Mouse (Mus musculus) embryonic facial prominence, embryonic 14.5 days (tissue): ENCODE data around the gene Gm10401. TPM values are rescaled to one million over a fixed set of nuclear protein-coding genes. Genes with fewer than 3 reads are reported as not detected.
"Not testable (repeated sequence)": the region's sequence is repeated elsewhere in the genome, so short reads cannot be mapped to it uniquely, and the experiment has no call there.

ENCODE experiments used
- ATAC-seq: fragments of 200-750 bp; cut with Nextera tagmentation; 2 replicates; pipeline ENCODE4 v1.8.0; 2017; ENCODE audit warnings: low read depth, moderate number of reproducible peaks, moderate TSS enrichment
- DNase-seq: peaks from one replicate; pipeline ENCODE4 v3.0.0-alpha.2; 2015; ENCODE audit warnings: low spot score
- H3K27ac ChIP-seq: fragments of 300-500 bp; sonication (generic); replicated peaks from 2 replicates; pipeline ENCODE4 v1.5.1; 2014; ENCODE audit warnings: low read depth, mild to moderate bottlenecking, low read length, moderate library complexity
- H3K27me3 ChIP-seq: fragments of 300-500 bp; sonication (generic); replicated peaks from 2 replicates; pipeline ENCODE4 v1.6.1; 2014; ENCODE audit warnings: low read length; ENCODE audit not compliant: control insufficient read depth, insufficient read depth
- H3K36me3 ChIP-seq: fragments of 300-500 bp; sonication (generic); 2 replicates; pipeline ENCODE4 v1.6.1; 2014; ENCODE audit warnings: low read length, mixed read lengths; ENCODE audit not compliant: control insufficient read depth, insufficient read depth
- H3K4me1 ChIP-seq: fragments of 300-500 bp; sonication (generic); 2 replicates; pipeline ENCODE4 v1.6.1; 2014; ENCODE audit warnings: antibody characterized with exemption, low read length; ENCODE audit not compliant: control insufficient read depth, insufficient read depth
- H3K4me2 ChIP-seq: fragments of 300-500 bp; sonication (generic); 2 replicates; pipeline ENCODE4 v1.6.1; 2014; ENCODE audit warnings: low read depth, mild to moderate bottlenecking, low read length, moderate library complexity, mixed read lengths
- H3K4me3 ChIP-seq: fragments of 300-500 bp; sonication (generic); 2 replicates; pipeline ENCODE4 v1.5.1; 2014; ENCODE audit warnings: low read depth, mild to moderate bottlenecking, low read length
- H3K9ac ChIP-seq: fragments of 300-500 bp; sonication (generic); 2 replicates; pipeline ENCODE4 v1.6.1; 2014; ENCODE audit warnings: low read depth, mild to moderate bottlenecking, low read length, moderate library complexity, mixed read lengths
- H3K9me3 ChIP-seq: fragments of 300-500 bp; sonication (generic); 2 replicates; pipeline ENCODE4 v1.6.1; 2016; ENCODE audit warnings: low read length; ENCODE audit not compliant: control insufficient read depth
- WGBS: fragments of 180-500 bp; shearing (Covaris S2); extraction: QIAGEN DNeasy Blood & Tissue Kit; methylation state at CpG from one replicate; pipeline ENCODE4 v1.1.7; 2014; 5-methylcytosine and 5-hydroxymethylcytosine counted together
- polyA plus RNA-seq: library from polyadenylated mRNA; unstranded; fragments of >200 nt; fragmentation: Nextera tagmentation; extraction: Ambion mirVana; gene quantifications from 2 replicates; pipeline ENCODE4 v1.2.1, GENCODE M21; 2014

Gm10401 gene
- polyA plus RNA-seq, 1 experiment from 2014 or later: 53.2 TPM

GRCm38 (mm10) chr5:115113244-115113643 lies 15.1 kb upstream of the Gm10401 start:
- WGBS: 96% methylated on average over 12 of the region's 12 CpGs
- no peak overlapping the region for H3K27ac ChIP-seq
- H3K9ac ChIP-seq: no peak overlapping the region
- ATAC-seq (no peak), DNase-seq (no peak)
- no peaks in the 10 kb centered on the region for H3K27me3 ChIP-seq
- no peak overlapping the region for H3K4me3 ChIP-seq
- no peaks in the 10 kb centered on the region for H3K4me1 ChIP-seq
- no peaks in the 10 kb centered on the region for H3K9me3 ChIP-seq
- peaks cover 55% of the 10 kb centered on the region for H3K36me3 ChIP-seq
- no peak overlapping the region for H3K4me2 ChIP-seq

GRCm38 (mm10) chr5:115111156-115111555 lies 13.1 kb upstream of the Gm10401 start:
- ATAC-seq: no peak
- no peaks in the 10 kb centered on the region for H3K4me1 ChIP-seq
- DNase-seq: no peak
- H3K4me2 ChIP-seq: no peak overlapping the region
- H3K36me3 ChIP-seq: peaks cover 40% of the 10 kb centered on the region
- no peak overlapping the region for H3K4me3 ChIP-seq
- 82% methylated on average over 8 of the region's 8 CpGs for WGBS
- no peaks in the 10 kb centered on the region for H3K9me3 ChIP-seq
- H3K27ac ChIP-seq: no peak overlapping the region
- no peaks in the 10 kb centered on the region for H3K27me3 ChIP-seq
- no peak overlapping the region for H3K9ac ChIP-seq

GRCm38 (mm10) chr5:115103253-115103652 lies 5.2 kb upstream of the Gm10401 start:
- not testable (repeated sequence) for H3K27ac ChIP-seq, H3K9me3 ChIP-seq, H3K4me1 ChIP-seq, H3K4me3 ChIP-seq, H3K27me3 ChIP-seq, DNase-seq, H3K9ac ChIP-seq, ATAC-seq, H3K4me2 ChIP-seq
- peaks cover 37% of the 10 kb centered on the region for H3K36me3 ChIP-seq
- WGBS: 94% methylated on average over 23 of the region's 23 CpGs

DNA sequence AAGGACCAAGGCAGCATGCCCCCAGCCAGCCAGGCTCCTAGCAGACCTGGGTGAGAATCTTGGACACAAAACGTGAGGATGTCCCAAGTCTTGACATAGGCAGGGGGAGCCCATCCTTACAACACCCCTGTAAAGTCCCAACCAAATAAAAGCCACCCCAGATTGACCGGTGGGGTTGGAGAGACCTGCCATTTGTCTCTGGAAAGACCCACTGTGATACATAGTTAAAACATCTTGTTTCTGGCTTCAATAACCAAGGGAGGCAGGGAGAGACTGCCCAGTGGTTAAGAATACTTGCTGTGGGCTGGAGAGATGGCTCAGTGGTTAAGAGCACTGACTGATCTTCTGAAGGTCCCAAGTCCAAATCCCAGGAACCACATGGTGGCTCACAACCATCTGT lies 4.1 kb upstream of the Gm10401 start:
- no peaks in the 10 kb centered on the region for H3K27me3 ChIP-seq
- no peak overlapping the region for H3K4me3 ChIP-seq
- no peaks in the 10 kb centered on the region for H3K4me1 ChIP-seq
- H3K27ac ChIP-seq: no peak overlapping the region
- no peaks in the 10 kb centered on the region for H3K9me3 ChIP-seq
- H3K36me3 ChIP-seq: peaks cover 48% of the 10 kb centered on the region
- ATAC-seq (no peak), DNase-seq (no peak)
- no peak overlapping the region for H3K4me2 ChIP-seq
- 83% methylated on average over 2 of the region's 2 CpGs for WGBS
- H3K9ac ChIP-seq: no peak overlapping the region

GRCm38 (mm10) chr5:115100473-115100872 lies 2.4 kb upstream of the Gm10401 start:
- DNase-seq: no peak
- no peak overlapping the region for H3K4me2 ChIP-seq
- no peak overlapping the region for H3K9ac ChIP-seq
- peaks cover 65% of the 10 kb centered on the region for H3K36me3 ChIP-seq
- no peaks in the 10 kb centered on the region for H3K9me3 ChIP-seq
- H3K4me3 ChIP-seq: no peak overlapping the region
- 76% methylated on average over 6 of the region's 6 CpGs for WGBS
- H3K4me1 ChIP-seq: no peaks in the 10 kb centered on the region
- H3K27me3 ChIP-seq: no peaks in the 10 kb centered on the region
- ATAC-seq: 0 out of 2 replicates have a peak, but pooled peaks have one; percentile 20
- no peak overlapping the region for H3K27ac ChIP-seq

DNA sequence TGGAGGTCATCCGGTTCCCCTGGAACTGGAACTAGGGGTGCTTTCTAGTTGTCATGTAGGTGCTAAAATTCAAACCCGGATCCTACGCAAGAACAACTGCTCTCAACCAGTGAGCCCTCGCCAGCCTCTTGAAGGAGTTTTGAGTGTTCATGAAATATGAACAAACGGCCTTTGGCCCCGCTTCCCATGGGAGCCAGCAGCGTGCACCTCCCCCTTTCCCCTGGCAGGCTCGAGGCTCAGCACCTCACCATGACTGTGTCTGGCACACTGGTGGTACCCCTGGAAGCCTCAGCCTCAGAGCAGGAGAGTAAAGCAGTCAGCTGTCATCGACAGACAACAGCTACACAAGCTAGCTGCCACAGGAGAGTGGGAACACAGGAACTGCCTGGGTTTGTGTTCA lies 1.9 kb upstream of the Gm10401 start:
- Histone ChIP-seq H3K9ac (no peak overlapping the region), H3K4me1 (no peaks in the 10 kb centered on the region), H3K36me3 (peaks cover 70% of the 10 kb centered on the region), H3K27ac (no peak overlapping the region), H3K9me3 (no peaks in the 10 kb centered on the region), H3K4me3 (no peak overlapping the region), H3K4me2 (no peak overlapping the region), H3K27me3 (no peaks in the 10 kb centered on the region)
- 83% methylated on average over 9 of the region's 9 CpGs for WGBS
- ATAC-seq: no peak
- no peak for DNase-seq

DNA sequence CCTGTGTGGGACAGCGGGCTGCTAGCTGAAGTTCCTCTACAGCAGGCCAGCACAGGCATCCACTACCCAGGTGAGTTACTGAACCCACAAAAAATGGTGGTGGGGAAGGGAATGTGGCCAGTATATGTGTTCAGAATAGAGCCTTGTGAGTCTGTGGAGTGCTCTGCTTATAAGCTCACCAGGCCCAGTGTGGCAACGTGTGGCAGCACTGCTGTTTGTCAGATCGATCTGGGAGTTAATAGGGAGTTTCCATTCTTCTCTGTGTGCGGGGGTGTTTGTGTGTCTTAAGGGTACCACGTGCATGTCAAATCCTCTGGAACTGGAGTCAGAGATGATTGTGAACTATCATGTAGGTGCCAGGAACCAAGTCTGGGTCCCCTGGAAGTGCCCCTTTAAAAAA lies 1.4 kb upstream of the Gm10401 start:
- WGBS: 84% methylated on average over 5 of the region's 5 CpGs
- no peaks in the 10 kb centered on the region for H3K4me1 ChIP-seq
- ATAC-seq: no peak
- no peak overlapping the region for H3K4me3 ChIP-seq
- peaks cover 71% of the 10 kb centered on the region for H3K36me3 ChIP-seq
- no peak for DNase-seq
- H3K9me3 ChIP-seq: no peaks in the 10 kb centered on the region
- no peak overlapping the region for H3K9ac ChIP-seq
- H3K27ac ChIP-seq: no peak overlapping the region
- no peak overlapping the region for H3K4me2 ChIP-seq
- no peaks in the 10 kb centered on the region for H3K27me3 ChIP-seq

- no peaks in the 10 kb centered on the region for H3K9me3 ChIP-seq
- no peaks in the 10 kb centered on the region for H3K27me3 ChIP-seq
- ATAC-seq (no peak), DNase-seq (no peak)
- no peaks in the 10 kb centered on the region for H3K4me1 ChIP-seq
- H3K27ac ChIP-seq: no peak overlapping the region
- H3K4me2 ChIP-seq: no peak overlapping the region
- no peak overlapping the region for H3K9ac ChIP-seq
- WGBS: 64% methylated on average over 6 of the region's 6 CpGs
- H3K4me3 ChIP-seq: no peak overlapping the region
- H3K36me3 ChIP-seq: peaks cover 95% of the 10 kb centered on the region
Measured at GRCm38 (mm10) chr5:115091776-115092175, 6.3 kb downstream of the Gm10401 start.

GRCm38 (mm10) chr5:115091015-115091414 lies 7.1 kb downstream of the Gm10401 start:
- no peak for DNase-seq
- WGBS: 64% methylated on average over 3 of the region's 3 CpGs

More at GRCm38 (mm10) chr5:115091015-115091414, 7.1 kb downstream of the Gm10401 start:
- Histone ChIP-seq H3K27ac (no peak overlapping the region), H3K27me3 (no peaks in the 10 kb centered on the region), H3K9me3 (no peaks in the 10 kb centered on the region), H3K4me3 (no peak overlapping the region), H3K9ac (no peak overlapping the region), H3K36me3 (peaks cover 95% of the 10 kb centered on the region), H3K4me1 (no peaks in the 10 kb centered on the region), H3K4me2 (no peak overlapping the region)
- no peak for ATAC-seq
